Mouse (Mus musculus) heart, embryonic 15.5 days (tissue): ENCODE data around the gene Ier3. TPM values are rescaled to one million over a fixed set of nuclear protein-coding genes. Genes with fewer than 3 reads are reported as not detected.

ENCODE experiments used
- ATAC-seq: fragments of 200-750 bp; cut with Nextera tagmentation; replicated peaks from 2 replicates; pipeline ENCODE4 v1.8.0; 2017; ENCODE audit warnings: low read depth, moderate TSS enrichment; ENCODE audit not compliant: insufficient number of reproducible peaks, insufficient read depth, low FRiP score
- H3K27ac ChIP-seq: fragments of 300-500 bp; sonication (generic); 2 replicates; pipeline ENCODE4 v1.5.1; 2015; ENCODE audit warnings: mild to moderate bottlenecking, inconsistent platforms
- H3K27me3 ChIP-seq: fragments of 300-500 bp; sonication (generic); 2 replicates; pipeline ENCODE4 v1.6.1; 2015; ENCODE audit warnings: inconsistent platforms
- H3K36me3 ChIP-seq: fragments of 300-500 bp; sonication (generic); 2 replicates; pipeline ENCODE4 v1.6.1; 2015; ENCODE audit warnings: mild to moderate bottlenecking, inconsistent platforms
- H3K4me1 ChIP-seq: fragments of 300-500 bp; sonication (generic); replicated peaks from 2 replicates; pipeline ENCODE4 v1.6.1; 2015; ENCODE audit warnings: inconsistent platforms
- H3K4me2 ChIP-seq: fragments of 300-500 bp; sonication (generic); 2 replicates; pipeline ENCODE4 v1.6.1; 2015; ENCODE audit warnings: inconsistent platforms, mild to moderate bottlenecking, moderate library complexity
- H3K4me3 ChIP-seq: fragments of 300-500 bp; sonication (generic); 2 replicates; pipeline ENCODE4 v1.5.1; 2015; ENCODE audit warnings: mild to moderate bottlenecking, inconsistent platforms
- H3K9ac ChIP-seq: fragments of 300-500 bp; sonication (generic); 2 replicates; pipeline ENCODE4 v1.6.1; 2015; ENCODE audit warnings: mild to moderate bottlenecking, inconsistent platforms
- H3K9me3 ChIP-seq: fragments of 300-500 bp; sonication (generic); replicated peaks from 2 replicates; pipeline ENCODE4 v1.6.1; 2016; ENCODE audit warnings: inconsistent platforms
- WGBS: fragments of 180-500 bp; shearing (Covaris S2); methylation state at CpG from one replicate; pipeline ENCODE4 v1.1.7; 2015; ENCODE audit warnings: mixed read lengths; 5-methylcytosine and 5-hydroxymethylcytosine counted together
- polyA plus RNA-seq: library from polyadenylated mRNA; unstranded; fragments of >200 nt; fragmentation: Nextera tagmentation; extraction: Ambion mirVana; gene quantifications from 2 replicates; pipeline ENCODE4 v1.2.1, GENCODE M21; 2015

The Ier3 gene
- polyA plus RNA-seq, 1 experiment from 2014 or later = 56.5 TPM

GRCm38 (mm10) chr17:35859835-35860234 lies 38.4 kb downstream of the Ier3 start:
- H3K4me3 ChIP-seq = no peak overlapping the region
- H3K4me2 ChIP-seq = no peak overlapping the region
- no peak overlapping the region for H3K9ac ChIP-seq
- H3K4me1 ChIP-seq = peaks cover 11% of the 10 kb centered on the region
- H3K36me3 ChIP-seq = peaks cover 18% of the 10 kb centered on the region
- no peaks in the 10 kb centered on the region for H3K27me3 ChIP-seq
- H3K27ac ChIP-seq = no peak overlapping the region
- H3K9me3 ChIP-seq = no peaks in the 10 kb centered on the region
- no peak for ATAC-seq
- WGBS = 44% methylated on average over 2 of the region's 2 CpGs

DNA sequence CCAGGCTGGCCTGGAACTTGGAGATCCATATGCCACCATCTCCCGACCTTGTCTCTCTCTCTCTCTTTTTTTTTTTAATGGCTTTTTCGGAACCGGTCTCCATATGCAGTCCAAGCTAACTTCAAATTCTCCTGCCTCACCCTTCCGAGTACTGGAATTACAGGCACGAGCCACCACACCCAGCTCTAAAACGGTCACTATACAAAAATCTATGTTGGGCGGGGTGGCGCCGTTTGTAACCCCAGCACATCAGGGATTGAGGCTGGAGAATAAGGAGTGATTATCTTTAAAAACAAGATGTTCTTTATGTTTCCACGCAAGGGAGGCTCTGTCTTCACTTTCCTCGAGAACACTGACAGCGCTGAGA lies 39.3 kb downstream of the Ier3 start:
- peak overlapping the region; percentile 70 for H3K9ac ChIP-seq
- peaks cover 15% of the 10 kb centered on the region for H3K4me1 ChIP-seq
- peak overlapping the region; percentile 68 for H3K4me2 ChIP-seq
- ATAC-seq = no peak
- H3K36me3 ChIP-seq = peaks cover 18% of the 10 kb centered on the region
- peak overlapping the region; percentile 72 for H3K4me3 ChIP-seq
- peak overlapping the region; percentile 94 for H3K27ac ChIP-seq
- no peaks in the 10 kb centered on the region for H3K9me3 ChIP-seq
- 4% methylated on average over 12 of the region's 12 CpGs for WGBS
- no peaks in the 10 kb centered on the region for H3K27me3 ChIP-seq

GRCm38 (mm10) chr17:35861198-35861857 lies 39.8 kb downstream of the Ier3 start, which contains the start of gene Nrm:
Nrm (plus strand) TSS chr17:35861318.
- peaks cover 15% of the 10 kb centered on the region for H3K4me1 ChIP-seq
- no peaks in the 10 kb centered on the region for H3K27me3 ChIP-seq
- H3K4me2 ChIP-seq = peak within 1 kb of the TSS; percentile 68
- WGBS = under 1% methylated on average over 47 of the region's 47 CpGs
- H3K9ac ChIP-seq = peak within 1 kb of the TSS; percentile 70
- no peaks in the 10 kb centered on the region for H3K9me3 ChIP-seq
- peak within 1 kb of the TSS; percentile 94 for H3K27ac ChIP-seq
- peak within 1 kb of the TSS; percentile 72 for H3K4me3 ChIP-seq
- peak; percentile 89 for ATAC-seq
- H3K36me3 ChIP-seq = peaks cover 18% of the 10 kb centered on the region

DNA sequence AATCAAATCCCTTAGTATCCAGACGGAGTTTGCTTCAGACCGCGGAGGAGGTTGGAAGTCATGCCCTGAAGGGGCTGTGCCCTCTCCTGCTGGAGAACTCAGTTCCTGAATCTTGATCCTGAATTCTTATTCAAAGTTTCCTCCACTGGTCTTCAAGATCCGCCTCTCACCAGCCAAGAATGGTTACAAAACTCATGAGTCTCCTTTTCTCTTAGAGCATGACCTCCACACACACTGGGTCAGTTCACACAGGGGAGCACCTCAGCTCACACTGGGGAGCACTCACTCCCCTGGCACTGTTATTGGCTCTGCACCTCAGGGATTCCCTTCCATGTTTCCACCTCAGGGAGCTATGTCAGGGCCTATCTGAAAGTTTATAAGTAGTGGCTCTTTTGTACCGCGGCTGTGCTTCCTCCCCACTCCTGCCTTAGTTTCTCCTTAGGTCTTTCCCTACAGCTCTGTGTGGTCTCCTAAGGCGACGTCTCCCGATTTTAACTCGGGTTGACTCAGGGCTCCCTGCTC lies 43.4 kb downstream of the Ier3 start:
- 30% methylated on average over 10 of the region's 10 CpGs for WGBS

DNA sequence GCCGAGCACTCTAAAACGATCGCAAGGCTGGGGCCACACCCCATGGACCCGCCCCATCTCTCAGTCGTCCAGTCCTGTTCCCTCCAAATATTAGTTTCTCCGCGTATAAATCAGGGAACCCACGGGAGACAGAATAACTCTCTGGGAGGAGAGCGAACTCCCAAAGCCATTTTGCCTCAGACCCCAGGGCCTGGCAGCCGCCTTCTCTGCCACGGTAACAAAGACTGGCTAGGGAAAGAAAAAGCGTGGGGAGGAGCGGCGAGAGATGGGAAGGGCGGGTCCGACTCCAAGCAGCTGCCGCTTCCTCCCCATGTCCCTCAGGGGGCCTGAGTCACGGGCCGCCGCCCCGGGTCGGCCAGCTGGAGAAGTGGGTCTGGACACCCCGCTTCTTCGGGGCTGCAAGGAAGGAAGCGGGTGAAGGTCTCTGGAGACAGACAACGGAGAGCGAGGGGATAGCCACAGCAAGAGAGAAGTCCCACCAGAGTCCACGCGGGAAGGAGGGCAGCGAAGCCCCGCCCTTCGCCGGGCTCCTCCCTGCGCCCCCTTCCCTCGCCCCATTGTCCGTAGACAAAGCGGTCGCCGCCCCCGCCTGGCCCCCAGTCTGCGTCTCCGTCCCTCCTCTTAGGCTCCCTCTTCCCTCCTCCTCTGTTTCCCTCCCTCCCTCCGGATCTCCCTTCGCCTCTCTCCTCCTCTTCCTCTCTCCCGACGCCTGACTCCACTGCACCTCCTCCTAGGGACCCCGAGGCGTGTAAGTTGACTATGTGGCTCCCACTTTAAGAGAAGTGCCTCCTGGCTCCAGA lies 44.2 kb downstream of the Ier3 start, which contains the start of gene Ppp1r18:
Gene Ppp1r18 (plus strand): TSS at position 113 of the 800 bp plus-strand sequence.
- Histone ChIP-seq H3K27me3 (no peaks in the 10 kb centered on the region), H3K4me2 (peak within 1 kb of the TSS; percentile 94), H3K4me1 (peaks cover 50% of the 10 kb centered on the region), H3K36me3 (no peaks in the 10 kb centered on the region), H3K9me3 (no peaks in the 10 kb centered on the region), H3K27ac (peak within 1 kb of the TSS; percentile 99), H3K4me3 (peak within 1 kb of the TSS; percentile 77), H3K9ac (peak within 1 kb of the TSS; percentile 81)
- under 1% methylated on average over 48 of the region's 48 CpGs for WGBS
- ATAC-seq = peak; percentile 73

More for the DNA sequence above, 43.4 kb downstream of the Ier3 start:
- H3K4me2 ChIP-seq = peak overlapping the region; percentile 94
- H3K4me3 ChIP-seq = peak overlapping the region; percentile 77
- H3K9me3 ChIP-seq = no peaks in the 10 kb centered on the region
- peaks cover 46% of the 10 kb centered on the region for H3K4me1 ChIP-seq
- no peaks in the 10 kb centered on the region for H3K36me3 ChIP-seq
- H3K27me3 ChIP-seq = no peaks in the 10 kb centered on the region
- peak overlapping the region; percentile 81 for H3K9ac ChIP-seq
- no peak for ATAC-seq
- H3K27ac ChIP-seq = peak overlapping the region; percentile 99

GRCm38 (mm10) chr17:35866281-35866831 lies 44.9 kb downstream of the Ier3 start:
- peak overlapping the region; percentile 99 for H3K27ac ChIP-seq
- H3K4me2 ChIP-seq = peak overlapping the region; percentile 94
- ATAC-seq = peak; percentile 61
- H3K9ac ChIP-seq = peak overlapping the region; percentile 81
- H3K9me3 ChIP-seq = no peaks in the 10 kb centered on the region
- no peaks in the 10 kb centered on the region for H3K27me3 ChIP-seq
- H3K36me3 ChIP-seq = no peaks in the 10 kb centered on the region
- under 1% methylated on average over 37 of the region's 38 CpGs for WGBS
- peaks cover 54% of the 10 kb centered on the region for H3K4me1 ChIP-seq
- H3K4me3 ChIP-seq = peak overlapping the region; percentile 77

- Histone ChIP-seq H3K4me2 (peak overlapping the region; percentile 94), H3K27me3 (no peaks in the 10 kb centered on the region), H3K36me3 (no peaks in the 10 kb centered on the region), H3K27ac (peak overlapping the region; percentile 99), H3K4me1 (peaks cover 58% of the 10 kb centered on the region), H3K9me3 (no peaks in the 10 kb centered on the region), H3K9ac (peak overlapping the region; percentile 81), H3K4me3 (peak overlapping the region; percentile 77)
- WGBS = 7% methylated on average over 26 of the region's 26 CpGs
- no peak for ATAC-seq
Observed at GRCm38 (mm10) chr17:35866911-35867890, 45.7 kb downstream of the Ier3 start.

DNA sequence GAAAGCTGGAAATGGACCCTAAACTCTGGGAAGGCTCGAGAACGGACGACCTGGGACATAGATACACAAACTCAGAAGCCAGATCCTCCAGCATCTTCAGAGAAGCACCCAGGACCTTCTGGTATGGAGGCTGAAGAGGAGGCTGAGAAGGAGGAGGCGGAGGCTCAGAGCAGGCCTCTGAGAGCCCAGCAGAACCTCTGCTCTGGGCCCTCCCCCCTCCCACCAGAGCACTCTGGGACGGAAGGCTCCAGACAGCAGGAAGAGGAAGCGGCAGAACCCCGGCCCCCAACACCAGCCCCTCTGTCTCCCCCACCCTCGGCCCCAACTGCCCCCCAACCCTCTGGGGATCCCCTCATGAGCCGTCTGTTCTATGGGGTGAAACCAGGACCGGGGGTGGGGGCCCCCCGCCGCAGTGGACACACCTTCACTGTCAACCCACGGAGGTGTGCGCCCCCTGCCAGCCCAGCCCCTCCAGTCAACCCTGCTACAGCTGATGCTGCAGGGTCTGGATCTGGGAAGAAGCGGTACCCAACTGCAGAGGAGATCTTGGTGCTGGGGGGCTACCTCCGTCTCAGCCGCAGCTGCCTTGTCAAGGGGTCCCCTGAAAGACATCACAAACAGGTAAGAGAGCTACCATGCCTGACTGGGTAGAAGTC lies 46.8 kb downstream of the Ier3 start:
- H3K4me3 ChIP-seq = peak overlapping the region; percentile 77
- no peak for ATAC-seq
- H3K27ac ChIP-seq = peak overlapping the region; percentile 99
- WGBS = 17% methylated on average over 17 of the region's 17 CpGs
- H3K9me3 ChIP-seq = no peaks in the 10 kb centered on the region
- peak overlapping the region; percentile 94 for H3K4me2 ChIP-seq
- peak overlapping the region; percentile 81 for H3K9ac ChIP-seq
- peaks cover 66% of the 10 kb centered on the region for H3K4me1 ChIP-seq
- H3K27me3 ChIP-seq = no peaks in the 10 kb centered on the region
- H3K36me3 ChIP-seq = 0 out of 2 replicates have a peak, but pooled peaks cover 4% of the 10 kb centered on the region

GRCm38 (mm10) chr17:35868961-35869345 lies 47.5 kb downstream of the Ier3 start:
- H3K4me1 ChIP-seq = peaks cover 70% of the 10 kb centered on the region
- H3K27ac ChIP-seq = peak overlapping the region; percentile 99
- peak overlapping the region; percentile 81 for H3K9ac ChIP-seq
- no peaks in the 10 kb centered on the region for H3K27me3 ChIP-seq
- peak overlapping the region; percentile 94 for H3K4me2 ChIP-seq
- ATAC-seq = no peak
- H3K36me3 ChIP-seq = 0 out of 2 replicates have a peak, but pooled peaks cover 4% of the 10 kb centered on the region
- peak overlapping the region; percentile 77 for H3K4me3 ChIP-seq
- WGBS = under 1% methylated on average over 7 of the region's 7 CpGs
- H3K9me3 ChIP-seq = no peaks in the 10 kb centered on the region
